Mouse (Mus musculus) lung, postnatal 36 days (tissue): ENCODE data around the gene Ppp1r14c.
A peak's percentile ranks its signal among the peaks of the same experiment; 100 is the strongest.
"Not testable (repeated sequence)": the region's sequence is repeated elsewhere in the genome, so short reads cannot be mapped to it uniquely, and the experiment has no call there.

Source experiments
- DNase-seq: peaks from one replicate; pipeline ENCODE4 v3.0.0; 2022; ENCODE audit warnings: mixed read lengths

The Ppp1r14c gene

DNA sequence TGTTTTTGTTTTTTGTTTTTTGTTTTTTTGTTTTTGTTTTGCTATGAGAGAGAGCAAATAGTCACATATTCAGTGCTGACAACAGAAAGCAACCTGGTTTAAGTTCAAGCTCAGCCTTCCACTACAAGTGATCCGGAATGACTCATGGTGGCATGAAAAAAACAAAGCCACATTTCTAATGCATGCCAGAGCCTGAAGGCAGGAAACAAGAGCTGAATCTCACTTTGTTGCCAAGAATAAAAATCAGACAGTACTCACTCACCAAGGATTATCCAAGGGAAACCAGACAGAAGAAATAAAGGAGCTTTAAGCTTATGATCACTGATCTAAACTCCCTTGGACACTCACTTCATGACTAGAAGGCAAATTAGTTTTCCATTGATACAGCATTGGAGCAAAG lies 110.8 kb downstream of the Ppp1r14c start:
- no peak for DNase-seq

- DNase-seq, result no peak
Observed at GRCm38 (mm10) chr10:3479772-3480171, 113.9 kb downstream of the Ppp1r14c start.

- no peak for DNase-seq
Observed at GRCm38 (mm10) chr10:3490052-3490451, 124.2 kb downstream of the Ppp1r14c start.

DNA sequence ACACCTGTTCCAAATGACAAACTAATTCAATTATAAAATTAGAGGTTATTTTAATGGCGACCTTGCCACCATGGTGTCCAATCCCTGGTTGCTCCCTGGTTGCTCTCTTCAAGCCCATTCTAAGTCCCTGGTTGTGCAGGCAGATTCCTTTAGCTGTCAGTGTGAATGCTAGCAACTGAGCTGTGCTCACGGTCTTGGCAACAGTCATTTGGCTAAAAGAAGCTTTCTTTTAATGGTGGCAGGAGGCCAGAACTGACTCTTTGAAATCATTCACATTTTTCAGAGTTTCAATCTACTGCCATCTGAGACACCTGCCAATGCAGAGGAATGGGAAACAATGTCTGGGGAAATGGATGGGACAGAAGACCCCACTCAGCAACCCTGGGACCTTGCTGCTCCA lies 130.9 kb downstream of the Ppp1r14c start:
- DNase-seq, result no peak

GRCm38 (mm10) chr10:3500846-3501245 lies 135.0 kb downstream of the Ppp1r14c start:
- DNase-seq, result not testable (repeated sequence)

DNA sequence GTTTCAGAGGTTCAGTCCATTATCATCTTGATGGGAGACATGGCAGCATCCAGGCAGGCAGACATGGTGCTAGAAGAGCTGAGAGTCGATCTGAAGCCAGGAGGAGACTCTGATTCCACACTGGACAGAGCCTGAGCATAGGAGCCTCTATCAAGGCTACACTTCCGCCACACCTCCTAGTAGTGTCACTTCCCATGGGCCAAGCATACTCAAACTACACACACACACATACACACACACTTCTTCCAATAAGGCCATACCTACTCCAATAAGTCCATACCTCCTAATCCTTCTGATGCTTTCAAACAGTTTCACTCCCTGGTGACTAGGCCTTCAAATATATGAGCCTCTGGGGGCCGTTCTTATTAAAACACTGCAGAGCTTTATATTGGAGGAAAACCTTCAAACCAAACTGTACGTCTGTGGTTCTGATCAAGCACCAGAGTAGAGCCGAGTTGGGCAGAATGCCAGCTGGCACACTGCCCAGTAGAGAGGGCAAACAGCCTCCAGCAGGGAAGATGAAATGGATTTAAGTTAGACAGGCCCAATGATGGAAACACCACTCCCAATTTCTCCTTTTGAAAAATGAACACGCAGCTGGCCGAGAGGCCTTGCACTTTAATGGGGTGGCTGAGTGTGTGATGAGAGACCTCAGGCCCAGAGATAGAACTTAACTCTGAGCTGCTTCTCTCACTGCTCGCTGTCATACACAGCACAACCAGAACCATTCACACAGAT lies 141.8 kb downstream of the Ppp1r14c start:
- peak; percentile 84 for DNase-seq

GRCm38 (mm10) chr10:3508222-3508588 lies 142.3 kb downstream of the Ppp1r14c start:
- DNase-seq, result no peak

DNA sequence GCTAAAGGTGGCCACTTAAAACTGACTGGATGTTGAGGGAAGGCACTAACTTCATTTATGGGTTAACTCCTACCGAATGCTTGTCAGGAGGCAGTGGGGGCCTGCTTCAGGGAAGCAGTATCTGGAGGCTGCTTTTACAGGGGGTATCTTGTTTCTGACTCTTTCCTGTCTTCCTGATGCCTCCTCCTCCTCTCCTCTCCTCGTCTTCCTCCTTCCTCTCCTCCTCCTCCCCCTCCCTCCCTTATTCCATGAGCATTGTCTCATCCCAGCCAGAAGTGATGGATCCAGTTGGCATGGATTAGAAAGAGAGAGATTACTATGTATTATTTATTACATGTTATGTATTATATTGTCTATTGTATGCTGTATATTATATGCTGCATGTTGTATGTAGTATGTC lies 142.9 kb downstream of the Ppp1r14c start:
- DNase-seq, result no peak

DNA sequence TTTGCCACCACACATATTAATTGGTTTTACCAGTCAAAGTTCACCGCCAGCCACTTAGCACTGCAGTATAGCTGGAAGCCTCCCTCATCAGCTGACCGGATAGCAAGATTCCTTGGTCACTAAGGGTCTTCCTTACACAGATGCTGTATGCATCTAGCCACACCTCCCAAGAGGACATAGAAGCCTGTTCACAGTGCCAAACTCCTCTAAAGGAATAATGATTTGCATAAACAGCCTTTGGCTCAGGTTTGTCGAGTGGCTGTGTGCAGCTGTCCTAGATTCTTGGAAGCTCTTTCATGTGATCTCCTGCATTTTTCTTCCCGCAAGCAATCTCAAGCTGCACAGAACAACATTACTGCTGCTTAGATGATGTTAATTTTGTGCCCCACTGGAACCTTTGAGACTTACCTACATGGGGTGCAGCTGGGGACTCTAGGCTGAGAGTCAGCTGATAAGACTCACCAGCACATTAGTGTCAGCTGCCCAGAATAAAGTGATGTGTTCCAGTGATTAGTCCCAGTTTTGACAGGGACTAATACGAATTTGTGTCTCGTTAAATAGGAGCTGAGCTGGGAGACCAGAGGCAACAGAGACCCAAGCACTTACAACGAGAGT lies 143.9 kb downstream of the Ppp1r14c start:
- DNase-seq, result no peak

DNA sequence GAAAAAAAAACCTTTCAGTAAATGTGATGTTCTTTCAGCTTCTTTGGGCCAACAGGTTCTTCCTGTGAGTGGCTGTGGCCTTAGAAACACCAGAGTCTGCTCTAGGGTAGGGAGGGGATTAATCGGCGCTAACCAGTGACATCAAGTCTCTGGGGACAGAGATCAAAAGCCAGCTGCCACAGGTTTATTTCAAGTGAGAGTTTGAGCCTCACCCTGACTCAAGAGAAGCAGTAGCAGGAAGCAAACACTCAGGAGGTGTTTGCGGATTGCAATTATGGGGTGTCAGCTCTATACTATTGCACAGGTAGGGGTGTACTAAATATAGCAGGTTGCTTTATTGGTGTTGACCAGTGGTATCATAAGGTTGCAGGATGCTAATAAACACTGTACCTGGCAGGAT lies 144.6 kb downstream of the Ppp1r14c start:
- no peak for DNase-seq

DNA sequence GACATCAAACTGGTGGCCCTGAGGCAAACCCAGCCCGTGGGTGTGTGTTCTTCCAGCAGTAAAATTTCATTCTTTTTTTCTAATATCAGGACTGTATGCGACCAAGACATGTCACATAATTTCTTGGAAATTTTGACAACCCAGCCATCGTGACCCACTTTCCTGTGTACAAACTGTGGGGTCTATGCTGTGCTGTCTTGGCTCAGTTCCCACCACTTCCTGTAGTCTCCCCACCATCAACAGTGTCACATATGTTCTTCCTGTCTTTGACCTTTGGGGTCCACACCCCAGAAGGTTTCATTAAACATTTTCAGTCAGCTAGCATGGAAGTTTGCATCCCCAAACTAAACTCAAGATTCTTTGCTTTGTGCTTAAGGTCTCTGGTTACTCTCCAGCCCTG lies 145.5 kb downstream of the Ppp1r14c start:
- no peak for DNase-seq

GRCm38 (mm10) chr10:3512620-3513305 lies 146.9 kb downstream of the Ppp1r14c start:
- peak; percentile 45 for DNase-seq

DNA sequence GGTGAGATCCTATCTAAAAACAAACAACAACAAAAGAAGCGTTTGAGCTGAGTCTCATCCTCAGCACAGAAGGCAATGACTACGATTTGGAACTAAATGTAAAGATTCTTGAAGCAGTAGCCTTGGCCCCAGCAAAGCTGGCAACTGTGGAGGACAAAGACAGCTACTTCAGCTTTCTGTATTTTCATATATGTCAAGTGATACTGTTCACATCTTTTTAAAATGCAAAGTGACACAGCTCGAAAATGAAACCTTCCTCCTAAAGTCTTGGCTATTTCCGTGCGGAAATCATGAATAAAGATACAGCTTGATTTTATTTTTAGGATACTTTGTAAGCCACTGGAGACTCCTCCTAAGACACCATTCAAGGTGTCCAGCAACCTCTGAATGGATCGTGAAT lies 148.1 kb downstream of the Ppp1r14c start:
- DNase-seq, result no peak
